Mouse (Mus musculus) heart, adult 8-10 months (tissue): ENCODE measurements around the gene Ints5. TPM values are rescaled to one million over a fixed set of nuclear protein-coding genes. Genes with fewer than 3 reads are reported as not detected.

Experiments used
- DNase-seq: peaks from one replicate; pipeline ENCODE4 v3.0.0; 2022; ENCODE audit warnings: low spot score
- microRNA-seq: library from miRNA; unstranded; fragments of <30 nt; microRNA quantifications from one replicate; pipeline ENCODE4 v1.2.0, GENCODE M21; 2022
- total RNA-seq, 4 experiments: library from RNA; stranded (reverse); gene quantifications; 2 replicates each; pipeline ENCODE4 v1.2.4; 2022

Gene Ints5
- total RNA-seq, 4 experiments from 2014 or later: 11.0 to 12.0 (median 11.2) TPM

GRCm38 (mm10) chr19:8929224-8930088 lies 36.7 kb downstream of the Ints5 start, which contains the start of the genes Rom1 and Eml3:
Rom1 (minus strand) TSS chr19:8929356.
Eml3 (plus strand) TSS chr19:8929552.
- peak; percentile 95 for DNase-seq

- DNase-seq: no peak
Observed at GRCm38 (mm10) chr19:8930117-8930516, 37.3 kb downstream of the Ints5 start.

GRCm38 (mm10) chr19:8930771-8931170 lies 38.0 kb downstream of the Ints5 start:
- DNase-seq: no peak

- no peak for DNase-seq
Observed at GRCm38 (mm10) chr19:8936736-8937135, 43.9 kb downstream of the Ints5 start.

- no peak for DNase-seq
Observed at GRCm38 (mm10) chr19:8940526-8941133, 47.8 kb downstream of the Ints5 start.

GRCm38 (mm10) chr19:8941136-8941514 lies 48.3 kb downstream of the Ints5 start:
- DNase-seq: no peak

GRCm38 (mm10) chr19:8941515-8942217 lies 48.9 kb downstream of the Ints5 start, which contains the start of gene Mta2:
Mta2 (plus strand) TSS chr19:8941875.
- DNase-seq: peak; percentile 91

- DNase-seq: no peak
Observed at GRCm38 (mm10) chr19:8942276-8942964, 49.6 kb downstream of the Ints5 start.

- no peak for DNase-seq
Observed at GRCm38 (mm10) chr19:8943047-8943446, 50.2 kb downstream of the Ints5 start.

GRCm38 (mm10) chr19:8944062-8944461 lies 51.3 kb downstream of the Ints5 start:
- DNase-seq: no peak

- peak; percentile 62 for DNase-seq
Observed at GRCm38 (mm10) chr19:8944750-8945149, 51.9 kb downstream of the Ints5 start.

- no peak for DNase-seq
Observed at GRCm38 (mm10) chr19:8945251-8945650, 52.4 kb downstream of the Ints5 start.

GRCm38 (mm10) chr19:8946929-8947328 lies 54.1 kb downstream of the Ints5 start:
- no peak for DNase-seq

Small RNA genes within 50 kb of the gene (microRNA-seq; reads per million reads assigned to microRNA genes)
- not detected for gene Mir5136

Other genes with a start within 250 kb of the Ints5 start
- gene Chrm1, start 229.2 kb upstream of the Ints5 start, total RNA-seq: under 1 TPM in 2 of 4 experiments, not detected in 2; 0.09 TPM
- gene Slc3a2, start 169.6 kb upstream of the Ints5 start, total RNA-seq: 10 to 100 TPM; 39.5 to 43.6 (median 41.9) TPM
- 10 to 100 TPM; 16.1 to 19.6 (median 17.5) TPM for gene Wdr74, start 157.2 kb upstream of the Ints5 start, total RNA-seq
- gene 1700092M07Rik, start 152.3 kb upstream of the Ints5 start, total RNA-seq: not detected
- 10 to 100 TPM; 20.9 to 27.3 (median 25.4) TPM for gene Stx5a, start 151.6 kb upstream of the Ints5 start, total RNA-seq
- gene Nxf1, start 135.9 kb upstream of the Ints5 start, total RNA-seq: 10 to 100 TPM; 30.3 to 42.0 (median 33.7) TPM
- gene Tmem223, start 122.0 kb upstream of the Ints5 start, total RNA-seq: 100 to 1,000 TPM; 111 to 137 (median 125) TPM
- gene Tmem179b, start 118.5 kb upstream of the Ints5 start, total RNA-seq: 10 to 100 TPM; 18.2 to 21.5 (median 19.5) TPM
- gene Taf6l, start 106.6 kb upstream of the Ints5 start, total RNA-seq: 1 to 10 TPM; 5.4 to 9.0 (median 7.7) TPM
- 10 to 100 TPM; 52.1 to 60.7 (median 55.4) TPM for gene Polr2g, start 94.4 kb upstream of the Ints5 start, total RNA-seq
- 1 to 10 TPM; 1.2 to 2.5 (median 1.5) TPM for gene Zbtb3, start 90.5 kb upstream of the Ints5 start, total RNA-seq
- gene Ttc9c, start 73.7 kb upstream of the Ints5 start, total RNA-seq: 10 to 100 TPM; 13.7 to 16.4 (median 14.9) TPM
- gene Hnrnpul2, start 73.0 kb upstream of the Ints5 start, total RNA-seq: 10 to 100 TPM; 46.0 to 48.9 (median 46.9) TPM
- gene AC129217.1, start 63.2 kb upstream of the Ints5 start, total RNA-seq: under 1 TPM in 1 of 4 experiments, not detected in 3; 0.53 TPM
- 10 to 100 TPM; 21.2 to 28.1 (median 24.2) TPM for gene Bscl2, start 55.5 kb upstream of the Ints5 start, total RNA-seq
- gene Gng3, start 53.8 kb upstream of the Ints5 start, total RNA-seq: under 1 TPM in 1 of 4 experiments, not detected in 3; 0.22 TPM
- gene Lrrn4cl, start 42.2 kb upstream of the Ints5 start, total RNA-seq: 1 to 10 TPM; 3.4 to 4.7 (median 3.9) TPM
- gene Ubxn1, start 21.5 kb upstream of the Ints5 start, total RNA-seq: 100 to 1,000 TPM; 122 to 127 (median 125) TPM
- 10 to 100 TPM; 47.8 to 65.1 (median 52.0) TPM for gene Uqcc3, start 12.1 kb upstream of the Ints5 start, total RNA-seq
- gene Lbhd1, start 9.3 kb upstream of the Ints5 start, total RNA-seq: 1 to 10 TPM; 1.8 to 6.1 (median 4.4) TPM
- gene Gm49403, start 9.1 kb upstream of the Ints5 start, total RNA-seq: not detected
- gene 1810009A15Rik, start 4.2 kb upstream of the Ints5 start, total RNA-seq: 10 to 100 TPM; 11.8 to 29.9 (median 21.1) TPM
- 1 to 10 TPM; 3.6 to 5.3 (median 4.6) TPM for gene Gm49416, start 4.1 kb upstream of the Ints5 start, total RNA-seq
- 10 to 100 TPM; 45.5 to 49.6 (median 47.2) TPM for gene Ganab, start 5.1 kb downstream of the Ints5 start, total RNA-seq
- gene B3gat3, start 27.4 kb downstream of the Ints5 start, total RNA-seq: 10 to 100 TPM; 39.3 to 41.5 (median 40.6) TPM
- 10 to 100 TPM; 22.0 to 37.5 (median 28.1) TPM for gene Rom1, start 36.4 kb downstream of the Ints5 start, total RNA-seq
- gene Eml3, start 36.5 kb downstream of the Ints5 start, total RNA-seq: 1 to 10 TPM; 7.2 to 9.1 (median 7.5) TPM
- gene Mta2, start 48.9 kb downstream of the Ints5 start, total RNA-seq: 10 to 100 TPM; 28.2 to 33.7 (median 30.4) TPM
- gene Tut1, start 60.8 kb downstream of the Ints5 start, total RNA-seq: 10 to 100 TPM in 1 of 4 experiments, 1 to 10 TPM in 3; 8.1 to 10.3 (median 8.6) TPM
- 100 to 1,000 TPM; 209 to 232 (median 227) TPM for gene Eef1g, start 74.0 kb downstream of the Ints5 start, total RNA-seq
- 100 to 1,000 TPM; 332 to 446 (median 375) TPM for gene Ahnak, start 96.3 kb downstream of the Ints5 start, total RNA-seq
- 10 to 100 TPM in 1 of 4 experiments, not detected in 3; 44.8 TPM for gene Scgb1a1, start 195.0 kb downstream of the Ints5 start, total RNA-seq
- gene Asrgl1, start 242.6 kb downstream of the Ints5 start, total RNA-seq: 10 to 100 TPM; 31.9 to 37.3 (median 37.2) TPM